Mouse (Mus musculus) liver, embryonic 14.5 days (tissue): Measurements from ENCODE around the gene Snx20.

Source experiments
- CTCF ChIP-seq: IDR thresholded peaks from 2 replicates; pipeline ENCODE4 v1.5.1; 2016; ENCODE audit warnings: antibody characterized with exemption, low read depth, control low read depth
- EP300 ChIP-seq: IDR thresholded peaks from 2 replicates; pipeline ENCODE4 v1.6.1; 2016; ENCODE audit warnings: antibody characterized with exemption, low read depth

DNA sequence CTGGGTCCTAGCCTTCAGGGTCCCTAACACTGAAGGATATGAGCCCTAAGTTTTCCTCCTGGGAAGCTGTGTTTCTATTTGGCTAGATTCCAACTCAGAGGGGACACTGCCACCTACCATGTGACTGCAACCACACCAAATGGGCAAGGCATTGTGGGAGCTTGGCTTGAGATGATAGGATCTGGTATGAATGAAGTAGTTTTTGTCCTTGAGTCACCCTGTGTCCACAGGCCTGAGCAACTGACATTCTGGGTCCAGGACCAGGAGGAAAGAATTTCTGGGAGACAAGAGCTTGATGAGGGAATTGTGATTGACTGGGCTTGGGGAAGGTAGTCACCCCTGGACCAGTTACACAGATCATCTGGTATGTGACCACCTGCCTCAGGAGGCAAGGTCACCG, 42.0 kb downstream of the Snx20 start:
- no peak for TF ChIP-seq EP300
- no peak for TF ChIP-seq CTCF
